Mouse (Mus musculus) forebrain, embryonic 16.5 days (tissue): ENCODE measurements at regions not wholly inside any gene's neighbourhood (a gene's known extent, or its start where the extent isn't known, plus 50 kb on each side); places are given as distances from the start of the nearest gene placed in this dataset.

Experiments used
- ATAC-seq: fragments of 200-750 bp; cut with Nextera tagmentation; 2 replicates; pipeline ENCODE4 v1.8.0; 2017; ENCODE audit warnings: mild to moderate bottlenecking, moderate library complexity
- H3K27ac ChIP-seq: fragments of 300-500 bp; sonication (generic); 2 replicates; pipeline ENCODE4 v1.5.1; 2014; ENCODE audit warnings: low read length, control low read depth
- H3K27me3 ChIP-seq: fragments of 300-500 bp; sonication (generic); replicated peaks from 2 replicates; pipeline ENCODE4 v1.6.1; 2014; ENCODE audit warnings: low read length; ENCODE audit not compliant: control insufficient read depth, insufficient read depth
- H3K36me3 ChIP-seq: fragments of 300-500 bp; sonication (generic); 2 replicates; pipeline ENCODE4 v1.6.1; 2014; ENCODE audit not compliant: control insufficient read depth, insufficient read depth
- H3K4me1 ChIP-seq: fragments of 300-500 bp; sonication (generic); replicated peaks from 2 replicates; pipeline ENCODE4 v1.6.1; 2014; ENCODE audit warnings: low read length; ENCODE audit not compliant: control insufficient read depth, insufficient read depth
- H3K4me2 ChIP-seq: fragments of 300-500 bp; sonication (generic); 2 replicates; pipeline ENCODE4 v1.6.1; 2014; ENCODE audit warnings: mild to moderate bottlenecking, low read length, control low read depth
- H3K4me3 ChIP-seq: fragments of 300-500 bp; sonication (generic); replicated peaks from 2 replicates; pipeline ENCODE4 v1.5.1; 2014; ENCODE audit warnings: mild to moderate bottlenecking, low read length, control low read depth
- H3K9ac ChIP-seq: fragments of 300-500 bp; sonication (generic); replicated peaks from 2 replicates; pipeline ENCODE4 v1.6.1; 2014; ENCODE audit warnings: low read depth, low read length, control low read depth
- H3K9me3 ChIP-seq: fragments of 300-500 bp; sonication (generic); 2 replicates; pipeline ENCODE4 v1.6.1; 2016; ENCODE audit warnings: low read length; ENCODE audit not compliant: control insufficient read depth
- WGBS: fragments of 180-500 bp; shearing (Covaris S2); extraction: QIAGEN DNeasy Blood & Tissue Kit; methylation state at CpG from one replicate; pipeline ENCODE4 v1.1.7; 2014; 5-methylcytosine and 5-hydroxymethylcytosine counted together

DNA sequence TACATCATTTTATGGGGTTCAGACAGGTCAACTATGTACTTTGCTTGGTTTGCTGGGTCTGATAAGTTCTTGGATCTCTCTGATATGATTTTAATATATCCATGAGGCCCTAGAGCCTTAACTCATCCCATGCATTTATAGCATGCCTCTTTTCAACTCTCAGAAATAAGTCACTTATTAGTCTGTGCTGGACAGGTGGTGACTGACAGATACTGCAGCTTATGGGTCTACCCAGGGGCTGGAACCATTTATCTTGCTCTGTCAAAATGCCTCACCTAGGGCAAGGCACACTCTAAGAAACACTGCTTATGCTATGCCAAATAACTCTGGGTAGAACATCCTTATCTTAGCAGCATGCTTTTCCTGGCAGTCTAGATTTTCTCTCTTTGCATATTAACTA, 225.6 kb downstream of the Mbnl1 start:
- Histone ChIP-seq H3K4me2 (no peak overlapping the region), H3K9me3 (no peaks in the 10 kb centered on the region), H3K36me3 (no peaks in the 10 kb centered on the region), H3K27ac (no peak overlapping the region), H3K9ac (no peak overlapping the region), H3K4me1 (no peaks in the 10 kb centered on the region), H3K27me3 (no peaks in the 10 kb centered on the region), H3K4me3 (no peak overlapping the region)
- no peak for ATAC-seq

DNA sequence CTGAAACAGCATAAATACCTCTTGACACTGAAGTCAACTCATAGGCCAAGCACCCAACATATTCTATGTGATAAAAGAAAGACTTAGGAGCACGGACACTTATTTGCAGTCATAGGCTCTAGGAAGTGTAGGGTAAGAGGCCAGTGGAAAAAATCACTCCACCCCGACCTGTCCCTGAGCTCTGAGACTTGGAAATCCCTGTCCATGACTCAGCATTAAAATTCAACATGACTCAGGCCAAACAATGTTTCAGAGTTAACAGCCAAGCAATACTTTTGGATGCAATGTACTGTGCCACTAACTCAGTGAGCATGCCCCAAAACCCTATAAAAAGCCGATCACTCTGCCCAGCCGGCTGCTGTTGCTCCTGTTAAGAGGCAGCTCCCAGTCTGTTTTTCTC, 234.5 kb downstream of the Mbnl1 start:
- Histone ChIP-seq H3K27me3 (no peaks in the 10 kb centered on the region), H3K4me1 (no peaks in the 10 kb centered on the region), H3K9ac (no peak overlapping the region), H3K4me2 (no peak overlapping the region), H3K9me3 (no peaks in the 10 kb centered on the region), H3K4me3 (no peak overlapping the region), H3K36me3 (no peaks in the 10 kb centered on the region), H3K27ac (no peak overlapping the region)
- ATAC-seq: no peak
- 92% methylated on average over 4 of the region's 4 CpGs for WGBS

DNA sequence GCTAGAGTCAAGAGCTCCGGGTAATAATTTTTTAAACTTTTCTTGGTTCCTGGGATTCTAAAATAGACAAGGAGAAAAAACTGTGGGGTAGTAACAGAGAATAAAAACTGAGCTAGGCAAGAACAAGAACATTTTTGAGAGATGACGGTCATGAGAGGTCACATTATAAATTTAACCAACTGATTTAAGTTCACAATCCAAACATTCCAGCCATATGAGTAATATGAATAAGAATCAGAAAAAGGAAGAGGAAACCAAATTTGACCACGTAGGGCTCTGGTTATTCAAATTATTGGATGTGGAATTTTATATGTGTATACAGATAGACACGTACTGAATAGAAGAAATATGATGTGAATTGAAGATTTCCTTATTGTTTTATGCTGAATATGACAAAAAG, 240.3 kb downstream of the Mbnl1 start:
- H3K9me3 ChIP-seq: no peaks in the 10 kb centered on the region
- H3K27me3 ChIP-seq: no peaks in the 10 kb centered on the region
- H3K4me1 ChIP-seq: no peaks in the 10 kb centered on the region
- no peak overlapping the region for H3K4me2 ChIP-seq
- ATAC-seq: no peak
- WGBS: 88% methylated on average over 4 of the region's 4 CpGs
- no peak overlapping the region for H3K9ac ChIP-seq
- no peaks in the 10 kb centered on the region for H3K36me3 ChIP-seq
- H3K4me3 ChIP-seq: no peak overlapping the region
- H3K27ac ChIP-seq: no peak overlapping the region

DNA sequence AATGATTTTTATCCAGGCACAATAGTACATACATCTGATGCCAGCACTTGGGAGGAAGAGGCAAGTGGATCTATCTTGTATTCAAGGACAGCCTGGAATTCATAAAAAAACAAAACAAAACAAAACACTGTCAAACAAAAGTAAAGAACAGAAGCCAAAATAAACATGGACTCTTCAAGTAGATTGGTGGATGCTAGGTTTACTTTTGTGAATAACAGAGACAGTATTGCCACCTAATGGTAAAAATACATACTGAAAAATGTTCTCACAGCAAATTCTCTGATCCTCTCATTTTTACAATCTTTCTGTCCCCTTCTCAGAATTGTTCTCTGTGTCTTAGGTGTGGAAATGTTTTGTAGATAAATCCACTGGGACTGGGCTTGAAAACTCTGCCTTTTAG, 247.7 kb downstream of the Mbnl1 start:
- no peak for ATAC-seq
- no peaks in the 10 kb centered on the region for H3K27me3 ChIP-seq
- H3K36me3 ChIP-seq: no peaks in the 10 kb centered on the region
- no peaks in the 10 kb centered on the region for H3K9me3 ChIP-seq
- no peak overlapping the region for H3K4me2 ChIP-seq
- H3K4me3 ChIP-seq: no peak overlapping the region
- no peak overlapping the region for H3K27ac ChIP-seq
- no peaks in the 10 kb centered on the region for H3K4me1 ChIP-seq
- no peak overlapping the region for H3K9ac ChIP-seq

DNA sequence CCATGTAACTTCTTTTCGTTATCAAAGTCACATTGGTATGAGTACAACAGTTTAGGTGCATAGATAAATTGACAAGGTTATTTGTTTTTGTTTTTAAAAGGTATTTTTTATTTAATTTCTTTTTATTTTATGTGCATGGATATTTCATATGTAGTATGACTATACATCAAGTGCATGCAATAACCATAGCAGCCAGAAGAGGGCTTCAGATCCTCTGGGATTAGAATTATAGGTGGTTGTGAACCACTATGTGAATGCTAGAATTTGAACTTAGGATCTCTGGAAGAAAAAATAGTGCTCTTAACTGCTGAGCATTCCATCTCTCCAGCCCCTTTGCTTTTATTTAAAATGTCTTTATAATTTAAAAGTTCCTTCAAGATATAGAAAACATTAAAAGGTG, 258.7 kb downstream of the Mbnl1 start:
- WGBS: 88% methylated on average over 1 of the region's 1 CpGs
- 0 out of 2 replicates have a peak, but pooled peaks cover 2% of the 10 kb centered on the region for H3K9me3 ChIP-seq
- ATAC-seq: no peak
- H3K27me3 ChIP-seq: no peaks in the 10 kb centered on the region
- no peaks in the 10 kb centered on the region for H3K36me3 ChIP-seq
- no peak overlapping the region for H3K4me2 ChIP-seq
- H3K9ac ChIP-seq: no peak overlapping the region
- H3K4me3 ChIP-seq: no peak overlapping the region
- no peak overlapping the region for H3K27ac ChIP-seq
- H3K4me1 ChIP-seq: no peaks in the 10 kb centered on the region

DNA sequence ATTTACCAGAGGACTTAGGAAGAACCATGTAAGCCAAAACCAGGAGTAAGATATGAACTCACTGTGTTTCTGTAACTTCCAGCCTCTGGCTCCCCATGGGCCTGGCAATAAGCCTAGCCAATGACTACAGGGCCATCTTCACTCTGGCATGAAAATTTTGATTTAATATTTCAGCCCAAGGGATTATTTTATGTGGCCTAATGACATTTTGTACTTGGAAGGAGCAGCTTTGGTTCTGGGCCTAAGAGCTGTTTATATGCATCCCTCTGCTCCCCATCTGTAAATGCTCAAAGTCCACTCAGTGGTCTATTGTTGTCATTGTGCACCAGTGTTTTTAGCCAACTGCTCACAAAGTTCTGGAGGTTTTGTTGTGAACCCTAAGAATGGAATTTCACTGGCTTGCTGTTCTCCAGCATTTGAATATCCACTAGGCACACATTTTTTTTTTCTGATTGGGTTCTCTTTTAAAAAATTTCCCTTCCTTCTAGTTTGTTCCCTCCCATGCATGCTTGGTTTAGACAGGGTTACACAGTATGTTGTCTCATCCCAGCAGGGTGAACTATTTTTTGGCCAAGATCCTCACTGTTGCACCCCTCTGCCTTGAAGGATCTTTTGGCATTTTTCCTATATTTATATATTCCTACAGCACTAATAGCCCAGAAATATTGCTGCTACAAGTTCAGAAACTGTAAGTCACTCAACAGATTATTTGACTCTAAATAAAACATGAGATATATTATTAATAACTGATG, 261.9 kb upstream of the P2ry1 start:
- H3K9me3 ChIP-seq: no peaks in the 10 kb centered on the region
- no peaks in the 10 kb centered on the region for H3K36me3 ChIP-seq
- H3K4me2 ChIP-seq: no peak overlapping the region
- H3K4me1 ChIP-seq: no peaks in the 10 kb centered on the region
- H3K9ac ChIP-seq: no peak overlapping the region
- H3K27me3 ChIP-seq: no peaks in the 10 kb centered on the region
- no peak for ATAC-seq
- H3K27ac ChIP-seq: no peak overlapping the region
- H3K4me3 ChIP-seq: no peak overlapping the region

DNA sequence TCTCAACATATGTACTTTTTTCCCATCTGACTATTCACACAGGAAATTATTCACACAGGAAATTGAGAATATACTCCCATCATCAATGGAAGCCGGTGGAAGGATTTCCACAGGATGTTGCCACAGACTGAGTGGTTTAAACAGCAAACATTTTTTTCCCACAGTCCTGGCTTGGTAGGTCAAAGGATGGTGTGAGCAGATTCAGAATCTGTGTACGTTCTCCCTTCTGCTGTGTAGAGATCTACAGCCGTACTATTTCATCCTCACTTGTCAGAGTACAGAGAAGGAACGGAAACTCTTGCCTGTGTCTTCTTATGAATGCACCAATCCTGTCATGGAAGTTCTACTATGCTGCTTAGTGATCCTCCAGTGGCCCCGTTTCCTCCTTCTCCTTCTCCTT, 261.2 kb upstream of the P2ry1 start:
- H3K9ac ChIP-seq: no peak overlapping the region
- H3K27ac ChIP-seq: no peak overlapping the region
- no peaks in the 10 kb centered on the region for H3K4me1 ChIP-seq
- no peaks in the 10 kb centered on the region for H3K27me3 ChIP-seq
- ATAC-seq: no peak
- no peak overlapping the region for H3K4me3 ChIP-seq
- H3K4me2 ChIP-seq: no peak overlapping the region
- no peaks in the 10 kb centered on the region for H3K9me3 ChIP-seq
- 86% methylated on average over 5 of the region's 5 CpGs for whole genome bisulfite sequencing
- H3K36me3 ChIP-seq: no peaks in the 10 kb centered on the region

DNA sequence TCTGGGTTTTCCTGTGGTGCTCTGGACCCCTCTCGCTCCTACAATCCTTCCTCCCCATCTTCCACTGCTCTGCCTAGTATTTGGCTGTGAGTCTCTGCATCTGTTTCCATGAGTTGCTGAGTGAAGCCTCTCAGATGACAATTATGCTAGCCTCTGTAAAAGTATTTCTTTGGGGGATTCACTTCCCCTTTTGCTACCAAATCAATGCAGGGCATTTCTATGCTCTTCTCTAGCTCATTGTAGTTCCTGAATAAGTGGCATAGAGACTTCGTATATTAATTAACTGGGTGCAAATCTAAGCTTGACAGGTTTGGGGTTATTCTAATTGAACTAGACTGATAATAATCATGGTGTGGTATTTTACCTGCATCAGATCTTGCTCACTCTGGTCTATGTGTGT, 260.4 kb upstream of the P2ry1 start:
- no peaks in the 10 kb centered on the region for H3K4me1 ChIP-seq
- WGBS: 77% methylated on average over 2 of the region's 2 CpGs
- ATAC-seq: no peak
- H3K27me3 ChIP-seq: no peaks in the 10 kb centered on the region
- H3K4me3 ChIP-seq: no peak overlapping the region
- no peak overlapping the region for H3K27ac ChIP-seq
- no peaks in the 10 kb centered on the region for H3K36me3 ChIP-seq
- no peak overlapping the region for H3K4me2 ChIP-seq
- H3K9ac ChIP-seq: no peak overlapping the region
- H3K9me3 ChIP-seq: no peaks in the 10 kb centered on the region

DNA sequence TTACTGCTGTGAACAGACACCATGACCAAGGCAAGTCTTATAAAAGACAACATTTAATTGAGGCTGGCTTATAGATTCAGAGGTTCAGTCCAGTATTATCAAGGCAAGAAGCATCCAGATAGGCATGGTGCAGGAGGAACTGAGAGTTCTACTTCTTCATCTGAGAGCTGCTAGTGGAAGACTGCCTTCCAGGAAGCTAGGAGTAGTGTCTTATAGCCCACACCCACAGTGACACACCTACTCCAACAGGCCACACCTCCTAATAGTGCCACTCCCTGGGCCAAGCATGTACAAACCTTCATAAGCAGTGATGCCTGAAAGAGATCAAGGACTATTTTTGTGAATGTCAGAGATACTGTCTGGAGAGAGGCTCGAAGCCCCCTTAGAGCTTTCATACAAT, 257.5 kb upstream of the P2ry1 start:
- Histone ChIP-seq H3K4me1 (no peaks in the 10 kb centered on the region), H3K4me2 (no peak overlapping the region), H3K9ac (no peak overlapping the region), H3K27me3 (no peaks in the 10 kb centered on the region), H3K36me3 (no peaks in the 10 kb centered on the region), H3K27ac (no peak overlapping the region), H3K4me3 (no peak overlapping the region), H3K9me3 (no peaks in the 10 kb centered on the region)
- ATAC-seq: no peak
- WGBS: 83% methylated on average over 1 of the region's 1 CpGs

DNA sequence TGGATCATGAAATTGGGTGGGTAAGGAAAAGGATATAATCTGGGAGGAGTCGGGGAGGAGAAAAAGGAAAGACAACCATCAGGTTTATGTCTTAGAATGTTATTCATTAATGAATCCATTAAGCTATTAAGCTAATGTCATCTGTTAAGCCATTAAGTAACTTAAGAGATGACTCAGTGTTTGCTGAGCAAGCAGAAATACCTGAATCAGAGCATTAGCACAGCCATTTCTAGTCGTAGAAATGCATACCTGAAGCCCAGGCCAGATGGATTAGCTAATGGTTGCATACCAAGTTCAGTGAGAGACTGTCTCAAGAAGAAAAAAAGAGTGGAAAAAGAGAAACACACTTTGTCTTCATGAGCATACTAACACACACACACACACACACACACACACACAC, 244.0 kb upstream of the P2ry1 start:
- Histone ChIP-seq H3K27ac (no peak overlapping the region), H3K4me1 (no peaks in the 10 kb centered on the region), H3K9ac (no peak overlapping the region), H3K4me2 (no peak overlapping the region), H3K27me3 (no peaks in the 10 kb centered on the region), H3K9me3 (no peaks in the 10 kb centered on the region), H3K4me3 (no peak overlapping the region), H3K36me3 (no peaks in the 10 kb centered on the region)
- WGBS: 86% methylated on average over 2 of the region's 2 CpGs
- ATAC-seq: no peak
